Mouse (Mus musculus): ENCODE measurements at regions not wholly inside any gene's neighbourhood (a gene's known extent, or its start where the extent isn't known, plus 50 kb on each side); places are given as distances from the start of the nearest gene placed in this dataset.

- TF ChIP-seq CTCF (IDR thresholded peaks at IDR 0.05; ENCODE audit: borderline replicate concordance, insufficient read depth, low read depth, low read length) = no peak
- no peak for TF ChIP-seq POLR2A (IDR thresholded peaks at IDR 0.05; ENCODE audit: borderline replicate concordance, insufficient read depth, low read length)
These were observed 284.7 kb upstream of the Nat3 start for GRCm38 (mm10) chr8:67238934-67239333.

Measured in cerebellum, adult 2 months (tissue).